Mouse (Mus musculus): ENCODE results near the gene Lmnb2.

- TF ChIP-seq POLR2A (IDR thresholded peaks at IDR 0.05; ENCODE audit: low read depth, low read length): no peak
- TF ChIP-seq CTCF (conservative IDR thresholded peaks at IDR 0.05; ENCODE audit: insufficient read depth, insufficient read length, low read depth, low read length): no peak
These were observed 6.2 kb downstream of the Lmnb2 start for GRCm38 (mm10) chr10:80911891-80912290.

Measured in kidney, adult 2 months (tissue).